Mouse (Mus musculus) lung, adult 2 months (tissue): Measurements from ENCODE around the gene Stkld1. TPM values are rescaled to one million over a fixed set of nuclear protein-coding genes. Genes with fewer than 3 reads are reported as not detected.
A peak's percentile ranks its signal among the peaks of the same experiment; 100 is the strongest.

Source experiments
- DNase-seq: peaks from one replicate; pipeline ENCODE4 v3.0.0; 2022
- H3K4me1 ChIP-seq: fragments of 200-500 bp; 2 replicates; pipeline ENCODE4 v1.6.1; 2011; ENCODE audit warnings: low read length; ENCODE audit not compliant: control insufficient read depth, insufficient read depth
- H3K4me3 ChIP-seq: fragments of 200-500 bp; replicated peaks from 2 replicates; pipeline ENCODE3; 2011; ENCODE audit warnings: low read depth, mild to moderate bottlenecking, control low read depth, low read length; ENCODE audit errors: extremely low read depth
- CTCF ChIP-seq: fragments of 200-500 bp; IDR thresholded peaks from 2 replicates; pipeline ENCODE4 v1.5.1; 2011; ENCODE audit warnings: mild to moderate bottlenecking, low read length, control low read depth; ENCODE audit not compliant: insufficient read depth
- POLR2A ChIP-seq: fragments of 200-500 bp; IDR thresholded peaks from 2 replicates; pipeline ENCODE4 v1.6.1; 2011; ENCODE audit warnings: low read depth, mild to moderate bottlenecking, control low read depth, low read length, borderline replicate concordance; ENCODE audit errors: extremely low read depth
- WGBS: fragments of 180-500 bp; shearing (Covaris S2); methylation state at CpG from one replicate; pipeline ENCODE4 v1.1.7; 2018; 5-methylcytosine and 5-hydroxymethylcytosine counted together
- polyA plus RNA-seq: library from polyadenylated mRNA; depleted of rRNA; stranded (reverse); fragments of >200 nt; gene quantifications from 2 replicates; pipeline ENCODE4 v1.2.3, GENCODE M21; 2012

Gene Stkld1
- polyA plus RNA-seq, 1 experiment: 0.31 TPM

- WGBS: under 1% methylated on average over 48 of the region's 49 CpGs
- no peak for DNase-seq
- no peak for TF ChIP-seq CTCF
- no peak for TF ChIP-seq POLR2A
- H3K4me1 ChIP-seq: peaks cover 10% of the 10 kb centered on the region
- H3K4me3 ChIP-seq: peak overlapping the region; percentile 92
These were observed 1.2 kb upstream of the Stkld1 start for GRCm38 (mm10) chr2:26932473-26933303.

GRCm38 (mm10) chr2:26935286-26935685 lies 1.4 kb downstream of the Stkld1 start:
- Histone ChIP-seq H3K4me1 (peaks cover 8% of the 10 kb centered on the region), H3K4me3 (no peak overlapping the region)
- DNase-seq: no peak
- TF ChIP-seq CTCF: no peak
- TF ChIP-seq POLR2A: no peak
- 74% methylated on average over 2 of the region's 2 CpGs for whole genome bisulfite sequencing

- no peak for TF ChIP-seq CTCF
- TF ChIP-seq POLR2A: no peak
- no peak for DNase-seq
- 39% methylated on average over 1 of the region's 1 CpGs for WGBS
- peaks cover 4% of the 10 kb centered on the region for H3K4me1 ChIP-seq
- no peak overlapping the region for H3K4me3 ChIP-seq
These were observed 2.6 kb downstream of the Stkld1 start for GRCm38 (mm10) chr2:26936425-26936824.

- WGBS: 32% methylated on average over 5 of the region's 5 CpGs
- DNase-seq: peak; percentile 23
- TF ChIP-seq CTCF (0 out of 2 replicates have a peak, but pooled peaks have one; percentile 22), POLR2A (no peak)
- Histone ChIP-seq H3K4me1 (no peaks in the 10 kb centered on the region), H3K4me3 (no peak overlapping the region)
These were observed 7.7 kb downstream of the Stkld1 start for GRCm38 (mm10) chr2:26941539-26941938.

GRCm38 (mm10) chr2:26943253-26943652 lies 9.4 kb downstream of the Stkld1 start:
- WGBS: 83% methylated on average over 3 of the region's 3 CpGs
- Histone ChIP-seq H3K4me3 (no peak overlapping the region), H3K4me1 (no peaks in the 10 kb centered on the region)
- TF ChIP-seq POLR2A: no peak
- TF ChIP-seq CTCF: no peak
- DNase-seq: no peak

- no peak overlapping the region for H3K4me3 ChIP-seq
- no peaks in the 10 kb centered on the region for H3K4me1 ChIP-seq
- TF ChIP-seq POLR2A (no peak), CTCF (no peak)
- no peak for DNase-seq
- whole genome bisulfite sequencing: 89% methylated on average over 2 of the region's 2 CpGs
These were observed 16.6 kb downstream of the Stkld1 start for GRCm38 (mm10) chr2:26950411-26950810.

- TF ChIP-seq POLR2A (no peak), CTCF (no peak)
- Histone ChIP-seq H3K4me3 (no peak overlapping the region), H3K4me1 (no peaks in the 10 kb centered on the region)
- DNase-seq: no peak
- 79% methylated on average over 8 of the region's 8 CpGs for WGBS
These were observed 17.6 kb downstream of the Stkld1 start for GRCm38 (mm10) chr2:26951346-26951905.

- H3K4me1 ChIP-seq: no peaks in the 10 kb centered on the region
- TF ChIP-seq POLR2A (no peak), CTCF (no peak)
- H3K4me3 ChIP-seq: no peak overlapping the region
- WGBS: 77% methylated on average over 4 of the region's 4 CpGs
- no peak for DNase-seq
These were observed 18.3 kb downstream of the Stkld1 start for GRCm38 (mm10) chr2:26952193-26952592.

- TF ChIP-seq CTCF (no peak), POLR2A (no peak)
- 88% methylated on average over 8 of the region's 8 CpGs for WGBS
- DNase-seq: no peak
- Histone ChIP-seq H3K4me3 (no peak overlapping the region), H3K4me1 (no peaks in the 10 kb centered on the region)
These were observed 19.0 kb downstream of the Stkld1 start for GRCm38 (mm10) chr2:26952866-26953265.

- no peak for TF ChIP-seq POLR2A
- TF ChIP-seq CTCF: no peak
- DNase-seq: no peak
- Histone ChIP-seq H3K4me1 (no peaks in the 10 kb centered on the region), H3K4me3 (no peak overlapping the region)
- 68% methylated on average over 2 of the region's 2 CpGs for WGBS
These were observed 21.0 kb downstream of the Stkld1 start for GRCm38 (mm10) chr2:26954735-26955395.
